Mouse (Mus musculus) frontal cortex, adult (tissue): ENCODE measurements at regions not wholly inside any gene's neighbourhood (a gene's known extent, or its start where the extent isn't known, plus 50 kb on each side); places are given as distances from the start of the nearest gene placed in this dataset.
A peak's percentile ranks its signal among the peaks of the same experiment; 100 is the strongest.

Experiments
- ATAC-seq: cut with Nextera tagmentation; 2 replicates; pipeline ENCODE4 v1.9.2; 2017; ENCODE audit warnings: mild to moderate bottlenecking, moderate library complexity, mixed read lengths; ENCODE audit not compliant: low TSS enrichment

DNA sequence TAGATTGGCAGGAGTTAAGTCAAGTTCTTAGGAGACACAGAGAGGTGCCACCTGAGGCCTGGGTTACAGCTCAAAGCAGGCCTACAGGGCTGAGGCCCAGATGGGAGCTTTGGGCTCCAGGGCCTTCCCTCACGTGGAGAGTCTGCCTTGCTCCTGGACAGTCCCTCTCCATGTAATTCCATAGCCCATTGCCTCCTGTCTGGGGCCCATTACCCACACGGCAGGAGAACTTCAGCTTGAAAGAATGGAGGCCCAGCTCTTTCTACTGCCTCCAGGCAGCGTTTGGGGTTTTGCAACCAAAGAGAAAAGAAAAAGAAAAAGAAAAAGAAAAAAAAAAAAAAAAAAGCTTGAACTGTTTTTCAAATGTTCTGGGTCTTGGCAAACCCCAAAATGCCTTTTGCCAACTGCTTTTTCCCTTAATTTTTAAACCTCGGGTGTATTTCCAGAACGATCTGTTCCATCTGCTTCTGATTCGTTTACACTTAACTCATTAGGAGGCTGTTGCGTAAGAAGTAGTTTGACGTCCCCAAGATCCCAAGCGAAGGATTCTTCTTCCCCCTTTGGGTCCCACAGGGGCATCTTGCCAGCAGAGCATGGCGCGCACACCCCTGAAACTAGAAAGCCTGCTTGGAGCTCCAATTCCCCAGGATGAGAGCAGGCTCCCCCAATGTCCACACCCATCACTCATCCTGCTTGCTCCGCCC, 165.4 kb upstream of the Zfp703 start:
- 0 out of 2 replicates have a peak, but pooled peaks have one; percentile 18 for ATAC-seq

DNA sequence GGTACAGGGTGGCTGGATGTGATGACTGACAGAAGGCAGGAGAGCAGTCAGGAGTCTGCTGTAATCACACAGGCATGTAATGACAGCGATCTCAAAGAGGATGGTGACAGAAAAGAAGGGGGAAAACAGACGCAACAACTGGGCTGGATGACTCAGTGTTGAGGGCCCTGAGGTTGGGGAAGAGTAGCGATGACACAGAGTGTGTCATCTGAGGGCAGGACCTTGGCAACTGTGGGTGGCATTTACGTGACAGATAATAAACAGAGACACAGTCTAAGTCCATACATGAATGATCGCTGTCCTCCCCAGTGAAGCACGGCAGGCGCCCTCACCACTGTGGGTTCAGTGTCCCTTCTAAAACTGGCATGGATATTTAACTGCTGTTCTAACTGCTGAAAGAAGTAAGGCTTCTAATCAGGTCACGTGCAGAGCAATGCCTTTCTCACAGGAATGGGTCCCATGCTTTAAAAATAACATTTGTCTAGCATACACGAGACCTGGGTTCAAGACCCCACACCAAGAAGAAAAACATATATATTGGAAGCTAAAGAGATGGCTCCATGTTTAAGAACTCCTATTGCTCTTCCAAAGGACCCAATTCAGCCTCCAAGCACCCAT, 163.8 kb upstream of the Zfp703 start:
- no peak for ATAC-seq

DNA sequence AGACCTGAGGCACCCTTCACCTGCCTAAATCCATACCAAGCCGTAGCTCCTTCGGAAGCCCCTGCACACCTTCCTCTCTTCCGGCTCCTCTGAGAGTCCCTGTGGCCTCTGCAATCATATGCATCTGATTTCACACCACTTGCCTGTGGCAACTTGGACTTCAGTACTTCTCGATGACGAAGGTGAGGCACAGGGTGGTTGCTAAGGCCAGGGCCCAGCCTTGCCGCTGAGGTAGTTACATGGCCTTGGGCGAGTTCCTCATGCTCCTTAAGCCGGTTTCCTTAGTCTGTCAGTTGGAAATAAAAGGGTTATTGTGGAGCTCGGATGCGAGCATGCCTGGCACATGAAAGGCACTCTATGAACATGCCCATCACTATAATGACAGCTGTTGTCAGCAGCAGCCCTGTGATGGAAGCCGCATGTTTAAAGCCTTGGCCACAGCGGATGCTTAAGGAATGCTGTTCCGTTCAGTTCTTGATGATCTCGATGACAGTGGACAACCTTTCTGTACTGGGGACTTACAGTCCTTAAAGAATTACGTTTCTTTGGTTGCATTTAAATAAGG, 162.0 kb upstream of the Zfp703 start:
- no peak for ATAC-seq

DNA sequence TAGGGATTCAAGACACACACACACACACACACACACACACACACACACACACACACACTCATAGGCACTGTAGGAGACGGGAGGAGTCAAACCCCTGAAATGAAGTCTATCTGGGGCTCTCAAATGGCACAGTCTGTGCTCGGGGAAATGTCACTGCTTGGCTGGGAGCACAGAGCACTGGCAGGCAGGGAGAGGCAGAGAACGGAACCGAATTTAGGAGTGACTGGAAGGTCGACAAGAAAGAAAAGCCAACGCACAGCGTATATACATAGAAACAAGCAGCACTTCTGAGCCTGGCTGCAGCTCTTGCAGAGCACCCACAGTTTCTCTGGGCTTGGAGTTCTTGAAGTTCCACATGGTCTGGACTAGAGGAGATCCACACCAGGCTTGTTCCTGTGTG, 160.1 kb upstream of the Zfp703 start:
- peak; percentile 96 for ATAC-seq

DNA sequence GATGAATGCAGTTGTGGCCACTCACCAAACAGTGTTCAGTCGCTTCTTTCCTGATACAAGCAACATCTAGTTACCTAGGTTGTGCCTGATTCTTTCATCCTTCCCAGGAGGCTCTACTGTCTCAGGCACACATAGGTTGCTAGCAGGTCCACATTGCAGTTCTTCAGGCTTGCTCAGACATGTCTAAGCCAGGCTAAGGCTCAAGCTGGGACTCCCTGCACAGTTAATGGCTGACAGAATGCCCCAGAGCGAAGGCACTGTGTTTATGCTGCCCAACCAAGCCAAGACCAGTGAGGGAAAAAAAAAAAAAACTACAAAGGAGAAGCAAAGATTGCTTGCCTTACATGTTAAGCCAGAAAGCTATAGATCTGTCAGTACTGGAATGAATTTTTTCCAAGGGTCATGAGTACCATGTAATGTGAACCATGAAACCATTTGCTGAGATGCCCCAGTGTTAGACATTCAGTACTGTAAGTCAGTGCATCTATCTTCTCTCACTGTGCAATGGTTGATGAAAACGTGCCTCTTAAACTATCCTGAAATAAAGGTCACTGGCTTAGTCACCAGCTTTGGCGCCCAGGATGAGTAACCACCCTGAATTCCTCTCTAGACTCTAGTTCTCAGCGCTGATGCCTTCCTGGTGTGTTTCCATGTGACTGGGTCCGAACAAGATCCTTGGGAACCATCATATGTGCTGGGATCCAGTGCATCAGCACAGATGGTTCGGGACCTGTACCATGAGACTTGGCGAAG, 152.8 kb upstream of the Zfp703 start:
- 0 out of 2 replicates have a peak, but pooled peaks have one; percentile 23 for ATAC-seq

DNA sequence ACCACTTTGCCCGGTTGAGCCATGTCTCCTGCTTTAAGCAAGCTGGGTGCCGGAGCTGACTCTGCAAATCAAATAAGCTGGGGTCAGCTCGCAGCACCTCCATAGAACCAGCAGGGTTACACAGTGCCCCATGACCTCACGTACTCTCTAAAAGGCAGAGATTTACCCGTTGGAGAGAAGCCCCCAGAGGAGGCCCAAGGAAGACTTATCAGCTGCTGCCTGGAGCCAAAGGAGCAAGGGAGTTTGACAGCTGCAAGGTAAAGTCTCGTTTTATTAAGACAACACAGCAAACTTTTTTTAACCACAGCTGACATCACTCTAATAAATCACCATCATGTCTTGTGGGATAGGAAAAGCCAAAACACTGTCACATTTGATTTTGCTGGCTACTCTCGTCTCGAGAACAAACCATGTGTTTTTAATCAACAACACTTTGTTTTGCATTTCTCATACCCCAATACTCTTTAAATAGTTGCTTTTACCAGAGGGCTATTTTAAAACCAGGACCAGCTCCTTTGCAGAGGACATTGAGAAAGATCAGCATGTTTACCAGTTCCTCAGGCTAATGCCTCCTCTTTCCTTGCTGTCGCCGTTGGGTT, 148.7 kb upstream of the Zfp703 start:
- ATAC-seq, result no peak

DNA sequence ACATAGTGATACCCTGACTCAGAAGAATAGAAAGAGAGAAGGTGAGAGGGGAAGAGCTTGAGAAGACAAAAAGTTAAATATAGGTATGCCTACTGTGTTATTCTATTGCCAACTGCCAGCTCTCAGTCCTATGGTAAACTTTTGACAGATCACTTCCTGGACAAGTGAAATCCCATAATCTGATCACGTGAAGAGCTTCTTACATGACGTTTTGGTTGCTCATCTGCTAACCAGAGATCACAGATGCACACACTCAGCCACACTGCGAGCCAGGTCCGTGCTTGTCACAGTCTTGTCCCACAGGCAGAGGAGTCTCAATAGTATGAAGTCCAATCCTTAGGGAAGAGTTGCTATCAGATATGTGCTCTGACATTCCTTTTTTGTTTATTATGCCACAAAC, 147.8 kb upstream of the Zfp703 start:
- no peak for ATAC-seq

DNA sequence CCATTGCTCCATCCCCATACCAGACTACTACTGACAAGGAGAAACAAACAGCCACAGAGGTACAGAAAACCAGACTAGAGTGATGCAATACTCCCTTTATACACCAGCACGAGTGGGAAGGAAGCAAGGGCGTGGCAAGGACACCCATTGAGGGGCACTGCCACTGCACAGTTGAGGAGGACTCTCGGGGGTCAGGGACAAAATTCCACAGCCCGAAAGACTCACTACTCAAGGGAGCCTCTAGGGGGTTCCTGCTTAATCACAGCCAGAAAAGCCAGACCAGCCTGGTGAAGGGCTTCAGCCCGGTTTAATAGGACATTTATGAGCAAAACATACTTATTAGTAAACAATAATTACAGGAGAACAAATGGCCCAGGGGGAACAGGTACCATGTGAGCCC, 146.0 kb upstream of the Zfp703 start:
- ATAC-seq, result no peak

DNA sequence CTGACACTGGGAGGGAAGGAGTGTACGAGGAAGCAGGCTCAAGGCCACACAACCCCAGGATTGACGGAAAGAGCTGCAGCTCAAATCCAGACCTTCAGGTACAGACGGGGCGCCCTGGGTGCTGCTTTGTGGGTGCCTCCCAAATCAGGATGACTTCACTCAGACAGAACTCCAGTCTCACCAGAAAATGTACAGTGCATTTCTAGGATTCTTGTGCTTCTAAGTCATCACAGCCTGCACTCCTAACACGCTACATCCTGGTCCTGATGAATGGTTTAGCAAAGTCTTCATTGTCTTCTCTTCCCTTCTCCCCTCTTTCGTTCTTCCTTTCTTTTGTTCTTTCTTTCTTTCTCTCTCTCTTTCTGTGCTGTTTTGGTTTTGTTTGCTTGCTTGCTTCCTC, 145.3 kb upstream of the Zfp703 start:
- no peak for ATAC-seq

DNA sequence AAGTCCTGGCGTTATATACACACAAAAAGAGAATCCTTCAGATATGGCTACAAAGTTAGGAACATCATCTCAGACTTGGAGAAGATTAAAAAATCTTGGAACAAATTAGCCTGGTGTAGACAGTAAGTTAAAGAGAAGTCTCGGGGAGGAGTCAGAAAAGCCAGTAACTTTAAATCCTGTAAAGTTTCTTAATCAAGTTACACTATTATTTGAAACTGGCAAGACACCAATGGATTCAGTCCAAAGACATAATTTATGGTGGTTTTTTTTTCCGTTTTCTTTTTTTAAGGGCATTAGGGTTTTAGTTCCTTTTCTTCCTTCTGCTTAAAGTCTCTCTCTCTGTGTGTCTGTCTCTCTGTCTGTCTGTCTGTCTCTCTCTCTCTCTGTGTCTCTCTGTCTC, 144.6 kb upstream of the Zfp703 start:
- no peak for ATAC-seq

DNA sequence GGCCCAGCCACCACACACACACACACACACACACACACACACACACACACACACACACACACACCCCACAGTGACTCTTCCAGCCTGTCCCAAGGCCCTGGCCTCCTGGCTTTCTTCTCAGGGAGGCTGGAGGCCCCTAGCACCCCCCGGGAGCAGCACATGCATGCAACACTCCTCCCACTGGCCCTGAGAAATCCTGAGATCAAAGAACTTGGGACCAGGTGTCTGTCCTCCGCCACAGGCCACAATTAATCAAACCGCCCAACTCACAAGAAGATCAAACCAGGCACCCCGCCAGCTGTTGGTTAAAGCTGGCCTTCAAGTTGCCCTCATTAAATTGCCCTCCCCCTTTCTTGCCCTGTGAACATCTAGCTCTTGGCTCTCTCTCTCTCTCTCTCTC, 143.8 kb upstream of the Zfp703 start:
- no peak for ATAC-seq

DNA sequence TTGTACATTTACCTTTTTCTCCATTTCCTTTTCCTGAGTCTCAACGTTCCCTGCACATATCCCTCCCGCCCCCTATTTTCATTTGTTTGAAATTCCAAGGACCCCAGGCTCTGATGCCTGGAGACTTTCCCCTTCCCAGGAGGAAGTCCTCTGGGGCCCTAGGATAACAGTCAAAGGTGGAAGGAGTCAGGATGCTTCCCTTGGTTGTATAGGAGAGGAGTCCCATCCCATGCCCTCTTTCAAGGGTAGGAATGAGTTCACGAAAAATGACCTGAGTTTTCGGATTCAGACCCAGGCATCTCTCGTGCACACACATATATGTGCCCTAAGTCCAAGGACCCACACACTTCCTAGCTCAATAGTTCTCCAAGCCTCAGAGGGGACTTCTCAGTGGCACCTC, 143.3 kb upstream of the Zfp703 start:
- ATAC-seq, result no peak

DNA sequence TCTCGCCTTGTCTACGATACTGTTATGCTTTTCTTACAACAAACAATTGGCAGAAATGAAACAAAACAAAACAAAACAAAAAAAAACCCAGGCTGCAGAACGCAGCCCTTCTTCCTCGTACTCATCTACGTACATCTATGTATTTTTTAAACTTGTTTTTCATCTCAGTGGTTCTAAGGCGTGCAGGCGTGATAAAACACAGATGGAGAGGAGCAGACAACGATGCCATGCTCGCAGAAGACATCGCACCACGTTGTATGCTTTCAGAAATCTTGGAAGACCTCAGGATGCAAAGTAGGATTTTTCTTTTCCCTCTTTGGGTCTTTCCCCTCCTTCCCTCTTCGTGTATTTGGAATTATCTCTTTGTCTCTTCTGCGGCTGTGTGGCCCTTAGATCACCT, 142.5 kb upstream of the Zfp703 start:
- ATAC-seq, result peak; percentile 68

DNA sequence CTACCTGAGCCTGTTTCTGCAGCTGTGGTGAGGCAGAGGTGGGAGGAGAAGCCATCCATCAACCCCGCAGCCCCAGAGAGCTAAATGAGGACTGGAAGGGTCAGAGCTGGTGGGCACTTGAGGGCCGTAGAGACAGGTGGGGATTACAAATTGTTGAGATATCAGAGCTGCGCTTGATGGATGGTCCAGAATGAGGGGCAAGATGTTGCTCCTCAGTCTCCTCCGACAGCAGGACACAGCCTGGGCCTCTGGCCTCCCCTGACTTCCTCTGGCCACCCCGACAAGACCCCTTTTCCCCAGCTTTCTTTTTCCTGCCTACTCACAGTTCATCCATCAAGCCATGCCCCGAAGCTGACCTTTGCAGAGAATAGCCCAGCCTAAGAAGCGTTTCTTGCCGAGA, 142.0 kb upstream of the Zfp703 start:
- ATAC-seq, result no peak

DNA sequence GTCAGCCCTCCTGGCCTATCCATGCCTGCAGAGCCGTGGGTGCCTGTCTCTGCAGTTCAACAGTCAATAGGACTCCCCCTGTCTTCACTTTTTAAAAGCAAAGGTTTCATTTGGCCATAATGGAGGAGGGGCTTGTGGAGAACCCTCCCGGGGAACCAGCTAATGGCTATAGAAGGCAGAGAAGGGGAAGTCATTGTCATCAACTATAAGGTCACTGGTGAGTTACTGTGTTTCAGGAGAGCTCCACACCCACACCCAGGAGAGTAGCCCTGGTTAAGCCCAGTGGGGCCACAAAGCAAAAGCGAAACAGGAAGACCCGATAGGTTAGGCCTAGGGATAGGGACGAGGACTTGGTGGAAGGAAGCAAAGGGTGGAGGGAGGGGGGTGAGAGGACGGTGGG, 141.5 kb upstream of the Zfp703 start:
- ATAC-seq, result no peak

DNA sequence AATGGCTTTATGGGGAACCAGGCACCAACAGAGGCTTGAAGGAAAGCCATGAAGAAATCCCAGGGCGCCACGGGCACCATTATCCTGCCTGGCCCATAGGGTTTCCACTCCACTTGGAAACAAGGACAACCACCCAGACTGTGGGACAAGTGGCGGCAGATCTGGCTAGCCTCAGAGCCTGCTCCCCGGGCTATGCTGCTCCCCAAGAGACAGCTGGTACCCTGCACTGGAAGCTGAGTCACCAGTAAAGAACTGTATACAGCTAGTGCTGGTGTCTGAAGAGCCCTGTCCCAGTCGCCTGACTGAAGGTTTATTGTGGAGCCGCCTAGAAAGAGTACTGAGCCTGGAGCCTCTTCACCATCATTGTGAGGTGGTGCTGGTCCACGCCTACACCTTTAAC, 140.6 kb upstream of the Zfp703 start:
- ATAC-seq, result peak; percentile 47; the same call in 1 of the 2 replicates

DNA sequence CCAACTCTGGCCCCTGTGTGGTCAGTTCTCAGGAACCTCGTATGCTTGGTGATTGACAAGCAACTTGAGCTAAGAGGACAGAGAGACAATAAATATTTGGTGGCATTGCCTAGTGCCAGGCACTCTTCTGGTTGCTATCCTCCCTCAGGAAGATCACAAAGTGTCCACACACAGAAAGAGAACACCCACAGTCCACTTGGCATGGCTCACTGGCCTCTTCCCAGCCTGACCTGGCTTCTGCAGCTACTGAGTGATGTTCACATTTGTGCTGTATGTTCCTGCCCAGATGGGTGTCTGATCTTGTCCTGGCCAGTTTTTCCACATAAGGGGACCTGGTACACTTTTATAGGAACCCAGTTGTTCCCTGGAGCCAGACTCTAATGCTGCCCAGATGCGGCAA, 136.8 kb upstream of the Zfp703 start:
- ATAC-seq, result no peak

DNA sequence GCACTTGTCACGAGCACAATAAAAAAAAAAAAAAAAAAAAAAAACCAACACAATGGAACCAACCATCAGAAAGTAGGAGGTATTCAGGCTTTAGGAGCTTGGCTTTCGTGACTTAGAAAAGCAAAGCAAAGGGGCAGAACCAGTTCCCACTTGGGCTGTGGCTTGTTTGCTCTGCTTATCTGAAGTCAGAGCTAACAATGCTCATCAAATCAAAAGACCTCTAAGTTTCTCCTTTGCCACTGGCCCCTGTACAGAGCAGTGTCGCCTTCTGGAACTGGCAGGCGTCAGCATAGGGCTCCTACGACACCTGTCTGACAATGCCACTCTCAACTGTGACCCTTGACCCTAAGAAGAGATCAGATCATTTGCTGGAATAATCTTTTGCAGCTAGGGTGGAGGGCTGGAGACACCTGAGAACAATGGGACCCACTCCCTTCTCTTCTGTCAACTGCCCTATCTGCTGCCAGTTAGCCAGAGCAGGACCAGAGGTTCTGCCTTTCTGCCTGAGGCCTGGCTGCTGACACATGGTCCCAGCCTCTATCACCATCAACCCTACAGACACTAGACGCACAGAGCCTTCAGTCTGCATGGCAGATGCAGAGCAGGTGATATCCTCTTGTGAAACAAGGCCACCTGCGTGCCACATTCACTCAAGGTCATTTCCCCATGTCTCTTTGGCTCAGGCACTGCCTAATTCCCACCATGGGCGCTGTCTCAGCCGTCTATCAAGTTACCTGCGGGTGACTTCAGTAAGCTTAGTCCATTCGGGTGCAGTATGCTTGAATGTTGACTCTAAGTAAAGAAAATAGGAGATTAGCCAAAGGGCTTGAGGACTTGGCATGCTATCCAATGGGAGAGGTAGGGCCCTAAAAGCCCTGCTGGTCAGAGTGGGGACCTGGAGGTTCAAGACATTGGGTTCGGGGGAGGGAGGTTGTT, 136.1 kb upstream of the Zfp703 start:
- ATAC-seq, result no peak

DNA sequence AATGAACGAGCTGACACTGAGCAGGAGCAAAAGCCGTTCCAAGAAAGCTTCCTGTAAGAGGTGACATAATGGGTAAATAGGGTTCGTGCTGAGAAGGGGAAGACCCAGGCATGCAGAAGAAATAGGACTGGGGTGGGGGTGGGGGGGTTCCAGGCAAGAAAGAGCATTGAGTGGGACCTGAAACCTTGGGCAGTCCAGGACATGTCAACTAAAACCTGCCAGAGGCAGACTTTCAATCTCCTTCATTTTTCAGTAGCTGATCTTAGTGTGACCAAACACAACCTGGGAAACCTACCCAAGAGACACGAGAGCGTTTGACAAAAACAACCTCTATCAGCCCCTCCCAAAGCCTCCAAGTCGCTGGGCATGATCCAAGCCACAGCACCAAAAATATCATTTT, 133.4 kb upstream of the Zfp703 start:
- ATAC-seq, result no peak

DNA sequence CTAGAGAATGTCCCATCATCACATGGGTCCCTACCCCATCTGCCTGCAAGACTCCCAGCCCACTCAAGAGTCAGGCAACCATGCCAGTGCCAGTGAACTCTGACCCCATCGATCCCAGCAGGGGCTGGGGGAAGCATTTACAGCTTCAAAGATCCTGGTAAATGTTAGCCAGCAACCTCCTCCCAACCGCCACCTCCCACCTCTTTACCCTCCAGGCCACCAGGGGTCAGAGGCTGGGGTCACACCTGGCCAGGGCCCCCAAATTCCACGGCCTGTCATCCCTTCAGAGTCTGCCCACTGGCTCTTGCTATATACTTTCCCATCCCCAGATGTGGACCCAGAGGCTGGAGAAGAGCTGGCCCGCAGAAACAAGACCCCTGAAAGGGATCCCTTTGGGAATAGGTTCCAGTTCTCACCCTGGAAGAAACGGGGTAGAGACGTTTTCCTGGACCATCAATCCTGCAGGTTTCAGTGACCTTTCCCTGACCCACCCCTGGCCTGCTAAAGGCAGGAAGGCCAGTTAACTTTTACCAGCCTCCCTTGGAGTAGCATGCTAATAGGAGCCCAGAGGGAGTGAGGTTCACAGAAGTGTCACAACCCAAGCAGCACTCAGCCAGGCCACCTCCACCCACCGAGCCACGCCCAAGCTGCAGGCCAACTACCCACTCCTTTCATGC, 132.9 kb upstream of the Zfp703 start:
- no peak for ATAC-seq

DNA sequence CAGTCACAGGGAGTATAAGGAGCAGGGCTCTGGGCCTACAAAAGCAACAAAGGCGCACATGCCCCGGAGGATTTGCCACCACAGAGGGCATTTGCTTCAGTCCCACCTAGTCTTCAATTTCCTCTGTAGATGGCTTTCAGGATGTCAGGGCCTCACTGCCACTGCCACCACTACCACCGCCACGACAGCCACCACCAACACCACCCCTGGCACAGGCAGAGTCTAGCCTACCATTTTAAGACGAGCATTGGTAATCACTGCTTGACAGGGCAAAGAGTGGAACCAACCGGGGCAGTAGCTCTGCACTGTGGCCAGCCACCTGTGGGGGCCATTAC, 132.3 kb upstream of the Zfp703 start:
- no peak for ATAC-seq
